Mouse (Mus musculus) cerebellum, adult 11-12 months (tissue): ENCODE measurements around the gene Pecam1.
"Not testable (repeated sequence)": the region's sequence is repeated elsewhere in the genome, so short reads cannot be mapped to it uniquely, and the experiment has no call there.

Source experiments
- DNase-seq: peaks from one replicate; pipeline ENCODE4 v3.0.0; 2022

Pecam1 gene

GRCm38 (mm10) chr11:106728402-106729366, 21.7 kb downstream of the Pecam1 start:
- no peak for DNase-seq

- no peak for DNase-seq
Measured at GRCm38 (mm10) chr11:106727967-106728366, 22.5 kb downstream of the Pecam1 start.

- DNase-seq, result not testable (repeated sequence)
Measured at GRCm38 (mm10) chr11:106724916-106725235, 25.6 kb downstream of the Pecam1 start.

GRCm38 (mm10) chr11:106724176-106724915, 26.1 kb downstream of the Pecam1 start:
- no peak for DNase-seq

GRCm38 (mm10) chr11:106723611-106724125, 26.8 kb downstream of the Pecam1 start:
- no peak for DNase-seq

GRCm38 (mm10) chr11:106722831-106723361, 27.5 kb downstream of the Pecam1 start:
- DNase-seq, result no peak

GRCm38 (mm10) chr11:106720379-106720778, 30.0 kb downstream of the Pecam1 start:
- no peak for DNase-seq

- no peak for DNase-seq
Measured at GRCm38 (mm10) chr11:106716568-106716967, 33.9 kb downstream of the Pecam1 start.

- DNase-seq, result no peak
Measured at GRCm38 (mm10) chr11:106715066-106715465, 35.4 kb downstream of the Pecam1 start.

GRCm38 (mm10) chr11:106710789-106711188, 39.6 kb downstream of the Pecam1 start:
- no peak for DNase-seq

- DNase-seq, result no peak
Measured at GRCm38 (mm10) chr11:106709227-106709985, 41.0 kb downstream of the Pecam1 start.

- no peak for DNase-seq
Measured at GRCm38 (mm10) chr11:106707866-106708265, 42.6 kb downstream of the Pecam1 start.

GRCm38 (mm10) chr11:106707085-106707484, 43.3 kb downstream of the Pecam1 start:
- DNase-seq, result no peak

GRCm38 (mm10) chr11:106706212-106706611, 44.2 kb downstream of the Pecam1 start:
- no peak for DNase-seq

GRCm38 (mm10) chr11:106704399-106705111, 45.9 kb downstream of the Pecam1 start:
- DNase-seq, result no peak

GRCm38 (mm10) chr11:106703931-106704330, 46.5 kb downstream of the Pecam1 start:
- DNase-seq, result no peak

GRCm38 (mm10) chr11:106702584-106702983, 47.8 kb downstream of the Pecam1 start:
- DNase-seq, result no peak

- DNase-seq, result no peak
Measured at GRCm38 (mm10) chr11:106701589-106701988, 48.8 kb downstream of the Pecam1 start.

GRCm38 (mm10) chr11:106699083-106699482, 51.3 kb downstream of the Pecam1 start:
- no peak for DNase-seq

- no peak for DNase-seq
Measured at GRCm38 (mm10) chr11:106698289-106698688, 52.1 kb downstream of the Pecam1 start.

- no peak for DNase-seq
Measured at GRCm38 (mm10) chr11:106695917-106696316, 54.5 kb downstream of the Pecam1 start.

- no peak for DNase-seq
Measured at GRCm38 (mm10) chr11:106692890-106693289, 57.5 kb downstream of the Pecam1 start.
